Mouse (Mus musculus) lung, postnatal 36 days (tissue): ENCODE results near the gene Map4k2.
A peak's percentile ranks its signal among the peaks of the same experiment; 100 is the strongest.

Experiments used
- DNase-seq: peaks from one replicate; pipeline ENCODE4 v3.0.0; 2022; ENCODE audit warnings: mixed read lengths

Gene Map4k2

GRCm38 (mm10) chr19:6347615-6348014 lies 6.7 kb downstream of the Map4k2 start:
- DNase-seq = no peak

- DNase-seq = no peak
These were observed 7.8 kb downstream of the Map4k2 start for GRCm38 (mm10) chr19:6348717-6349116.

GRCm38 (mm10) chr19:6349215-6349983 lies 8.5 kb downstream of the Map4k2 start:
- DNase-seq = no peak

- no peak for DNase-seq
These were observed 10.6 kb downstream of the Map4k2 start for GRCm38 (mm10) chr19:6351431-6352106.

- no peak for DNase-seq
These were observed 11.2 kb downstream of the Map4k2 start for GRCm38 (mm10) chr19:6352107-6352505.

- DNase-seq = no peak
These were observed 13.1 kb downstream of the Map4k2 start for GRCm38 (mm10) chr19:6354030-6354429.

- DNase-seq = no peak
These were observed 20.4 kb downstream of the Map4k2 start for GRCm38 (mm10) chr19:6361291-6361690.

GRCm38 (mm10) chr19:6363091-6363410 lies 22.1 kb downstream of the Map4k2 start:
- DNase-seq = no peak

GRCm38 (mm10) chr19:6363411-6364240 lies 22.7 kb downstream of the Map4k2 start, which contains the start of gene Sf1:
Gene Sf1 (plus strand): TSS chr19:6363690.
- DNase-seq = peak; percentile 100

GRCm38 (mm10) chr19:6364317-6364725 lies 23.4 kb downstream of the Map4k2 start:
- peak; percentile 94 for DNase-seq

GRCm38 (mm10) chr19:6364842-6365241 lies 23.9 kb downstream of the Map4k2 start:
- no peak for DNase-seq

- DNase-seq = no peak
These were observed 29.2 kb downstream of the Map4k2 start for GRCm38 (mm10) chr19:6370175-6370574.

- DNase-seq = no peak
These were observed 31.5 kb downstream of the Map4k2 start for GRCm38 (mm10) chr19:6372433-6372832.

- peak; percentile 93 for DNase-seq
These were observed 32.8 kb downstream of the Map4k2 start for GRCm38 (mm10) chr19:6373539-6374400.

GRCm38 (mm10) chr19:6374571-6374970 lies 33.6 kb downstream of the Map4k2 start:
- DNase-seq = no peak

GRCm38 (mm10) chr19:6375423-6376254 lies 34.7 kb downstream of the Map4k2 start:
- no peak for DNase-seq

- peak; percentile 70 for DNase-seq
These were observed 35.3 kb downstream of the Map4k2 start for GRCm38 (mm10) chr19:6376255-6376564.

- no peak for DNase-seq
These were observed 35.7 kb downstream of the Map4k2 start for GRCm38 (mm10) chr19:6376643-6377042.

GRCm38 (mm10) chr19:6377327-6378040 lies 36.5 kb downstream of the Map4k2 start:
- no peak for DNase-seq

- DNase-seq = no peak
These were observed 39.7 kb downstream of the Map4k2 start for GRCm38 (mm10) chr19:6380411-6381166.
